Mouse (Mus musculus): ENCODE measurements at regions not wholly inside any gene's neighbourhood (a gene's known extent, or its start where the extent isn't known, plus 50 kb on each side); places are given as distances from the start of the nearest gene placed in this dataset.

DNA sequence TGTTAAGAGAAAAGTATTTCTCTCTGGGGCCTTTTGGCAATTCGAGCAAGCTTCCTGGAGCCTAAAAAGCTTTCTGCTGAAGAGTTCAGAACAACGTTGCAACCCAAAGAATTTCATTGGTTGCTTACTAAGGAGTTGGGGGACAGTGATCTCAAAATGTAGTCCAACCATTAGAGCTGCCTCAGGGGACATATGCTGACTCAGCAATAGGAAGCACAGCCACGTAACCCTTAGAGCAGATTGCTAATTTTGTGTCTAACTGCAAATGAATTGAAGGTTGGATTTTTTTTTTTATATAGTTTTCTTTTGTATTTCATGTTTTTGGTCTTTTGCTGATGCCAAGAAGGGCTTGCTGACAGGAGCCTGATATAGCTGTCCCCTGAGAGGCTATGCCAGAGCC is 52.6 kb upstream of the Tmtc2 start:
- Histone ChIP-seq H3K9ac (no peak overlapping the region), H3K9me3 (no peaks in the 10 kb centered on the region), H3K36me3 (no peaks in the 10 kb centered on the region), H3K27me3 (no peaks in the 10 kb centered on the region), H3K4me3 (no peak overlapping the region), H3K4me2 (no peak overlapping the region), H3K27ac (replicated peaks) (no peak overlapping the region), H3K4me1 (replicated peaks) (no peaks in the 10 kb centered on the region)
- ATAC-seq (ENCODE audit: low FRiP score, low read depth): no peak
- 72% methylated on average over 3 of the region's 3 CpGs for WGBS

DNA sequence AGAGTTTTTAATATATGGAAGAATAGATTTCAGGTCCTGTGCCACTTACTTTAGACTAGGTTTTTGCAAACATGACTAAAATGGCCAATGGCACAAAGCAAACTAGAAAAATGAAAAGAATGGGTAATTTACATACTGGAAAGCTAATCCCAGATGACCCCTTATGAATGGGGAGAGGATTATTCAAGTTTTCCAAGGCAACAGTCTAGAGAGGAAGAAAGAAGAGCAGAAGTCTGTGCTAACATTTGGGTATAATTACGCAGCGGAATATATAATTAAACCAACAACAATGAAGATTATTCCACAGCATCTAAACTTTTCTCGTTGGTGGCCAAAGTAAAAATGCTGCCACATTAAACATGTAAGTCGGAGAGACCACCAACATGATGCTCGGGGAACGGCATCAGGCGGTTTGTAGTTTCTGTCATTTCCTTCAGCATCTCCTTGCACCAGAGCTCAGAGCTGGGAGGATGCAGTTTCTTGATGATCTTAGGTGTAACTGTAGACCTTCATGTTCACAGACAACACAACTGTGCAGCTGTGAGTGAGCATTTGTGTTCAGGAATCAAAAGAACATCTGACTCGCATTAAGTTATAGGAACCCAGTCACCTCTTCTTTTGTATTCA is 51.2 kb upstream of the Tmtc2 start:
- Histone ChIP-seq H3K4me2 (no peak overlapping the region), H3K27ac (replicated peaks) (no peak overlapping the region), H3K9me3 (no peaks in the 10 kb centered on the region), H3K27me3 (no peaks in the 10 kb centered on the region), H3K4me1 (replicated peaks) (no peaks in the 10 kb centered on the region), H3K36me3 (no peaks in the 10 kb centered on the region), H3K9ac (no peak overlapping the region), H3K4me3 (no peak overlapping the region)
- ATAC-seq (ENCODE audit: low FRiP score, low read depth): no peak
- WGBS: 82% methylated on average over 8 of the region's 8 CpGs
